Mouse (Mus musculus) neutrophil, adult 83 days (primary cell): Measurements from ENCODE around the gene Il18rap. TPM values are rescaled to one million over a fixed set of nuclear protein-coding genes. Genes with fewer than 3 reads are reported as not detected.

Experiments used
- total RNA-seq, 2 experiments: library from RNA; stranded (reverse); gene quantifications; one replicate each; pipeline ENCODE4 v1.2.4; 2023

The Il18rap gene
- total RNA-seq: 100 to 1,000 TPM; 176 to 203 TPM

DNA sequence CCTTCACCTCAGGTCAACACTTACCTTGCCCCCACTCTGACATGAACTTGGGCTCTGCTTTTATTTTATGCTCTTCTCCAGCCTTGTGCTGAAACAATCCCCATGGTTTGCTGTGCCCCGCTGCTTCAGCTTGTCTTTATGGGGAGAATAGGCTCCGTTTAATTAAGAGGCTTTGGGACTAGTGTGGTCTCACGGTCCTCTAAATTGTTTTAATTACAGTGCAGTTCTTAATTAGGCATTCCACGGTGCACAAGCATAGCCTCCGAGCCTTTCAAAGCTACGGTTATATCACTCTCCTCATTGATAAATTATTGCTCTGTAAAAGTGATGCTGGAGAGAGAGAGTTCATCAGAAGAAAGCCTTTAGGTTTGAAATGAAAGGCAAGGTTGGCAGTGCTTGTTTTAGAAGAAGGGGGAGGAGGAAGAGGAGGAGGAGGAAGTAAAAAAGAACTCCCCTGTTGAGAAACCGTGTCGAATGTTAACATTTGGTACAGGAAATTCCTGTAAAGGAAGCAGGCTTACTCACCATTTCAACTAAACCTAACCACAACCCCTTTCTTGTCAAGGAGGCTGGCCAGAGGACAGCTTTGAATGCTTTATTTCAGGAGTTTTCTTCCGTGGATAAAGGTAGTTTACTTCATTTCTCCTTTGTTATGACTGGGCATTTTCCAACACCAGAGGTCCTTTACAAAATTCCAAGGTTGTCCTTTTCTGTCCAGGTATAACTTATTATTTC lies at the start of gene Il18rap:
Il18rap (plus strand) TSS at position 512 of the 735 bp plus-strand sequence.

DNA sequence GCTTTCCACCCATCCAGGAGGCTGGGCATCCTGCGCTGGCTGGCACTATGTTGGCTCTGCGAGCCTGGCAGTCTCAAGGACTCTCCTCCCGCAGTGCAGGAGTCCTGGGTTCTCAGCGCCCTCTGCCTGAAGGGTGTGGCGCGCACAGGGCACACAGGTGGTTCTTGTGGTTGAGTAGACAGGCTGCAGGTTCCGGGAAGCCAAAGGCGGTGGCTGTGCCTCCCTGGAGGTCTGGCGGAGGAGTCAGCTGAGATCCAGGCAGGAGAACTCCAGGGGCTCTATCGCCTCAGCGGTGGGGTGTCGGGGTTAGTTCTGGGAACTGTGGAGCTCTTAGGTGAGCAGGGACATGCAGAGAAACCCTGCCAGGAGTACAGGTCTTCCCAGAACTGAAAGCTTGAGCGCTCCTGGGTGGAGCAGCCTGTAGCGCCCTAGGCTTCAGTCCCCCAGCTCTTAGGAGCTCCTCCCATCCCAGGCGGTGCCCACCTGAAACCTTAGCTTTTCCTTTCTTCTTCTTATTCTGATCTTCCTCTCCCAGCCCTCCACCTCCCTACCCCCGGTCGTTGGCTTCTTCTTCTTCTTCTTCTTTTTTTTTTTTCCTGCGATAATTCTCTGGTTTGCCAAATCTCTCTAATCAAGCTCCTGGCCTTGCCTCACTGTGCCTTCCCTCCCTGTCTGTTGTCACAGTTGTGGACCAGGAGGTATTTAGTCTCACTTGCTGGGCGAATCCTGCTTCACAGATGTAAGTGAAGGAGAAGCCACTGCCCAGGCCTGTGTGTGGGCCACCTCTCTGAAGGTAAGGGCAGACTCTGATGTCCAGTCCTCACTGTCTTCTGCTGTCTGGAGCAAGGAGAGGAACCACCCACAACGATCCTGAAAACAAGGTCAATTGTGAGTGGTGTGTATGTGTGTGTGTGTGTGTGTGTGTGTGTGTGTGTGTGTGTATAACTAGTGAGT lies 49.4 kb upstream of the Il18rap start, which contains the start of gene Il18r1:
Il18r1 (plus strand) TSS at position 76 of the 954 bp plus-strand sequence.

DNA sequence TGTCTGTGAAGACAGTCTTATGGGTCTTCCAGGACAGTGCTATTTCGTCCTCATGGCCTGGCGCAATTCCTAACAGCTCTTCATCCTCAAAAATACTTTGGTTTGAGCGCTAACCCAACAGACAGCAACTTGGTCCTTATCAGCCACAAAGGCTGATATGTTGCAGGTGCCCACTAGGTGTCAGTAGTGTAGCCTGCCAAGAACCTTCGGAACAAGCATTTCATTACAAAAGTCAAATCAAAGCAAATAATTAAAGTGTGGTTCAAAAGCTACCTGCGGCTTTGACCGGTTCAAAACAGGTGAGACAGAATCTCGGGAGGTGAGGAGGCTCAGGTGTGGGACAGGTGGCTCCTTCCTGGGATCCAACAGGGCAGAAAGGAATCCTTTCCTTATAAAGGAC lies 64.6 kb downstream of the Il18rap start, which contains the start of gene Slc9a4:
Slc9a4 (plus strand) TSS at position 298 of the 400 bp plus-strand sequence.

Other genes starting within 250 kb of the Il18rap start
- 10 to 100 TPM; 11.6 to 12.4 TPM for gene Il1rl2, start 190.8 kb upstream of the Il18rap start, total RNA-seq
- 10 to 100 TPM; 15.7 to 15.9 TPM for gene Il1rl1, start 85.8 kb upstream of the Il18rap start, total RNA-seq
- gene Il18r1, start 49.8 kb upstream of the Il18rap start, total RNA-seq: 10 to 100 TPM; 23.7 to 26.0 TPM
- not detected for gene Slc9a4, start 64.7 kb downstream of the Il18rap start, total RNA-seq
- gene Slc9a2, start 165.2 kb downstream of the Il18rap start, total RNA-seq: under 1 TPM; 0.20 to 0.28 TPM